Mouse (Mus musculus) liver (tissue): ENCODE measurements around the gene Gm36864.

ENCODE experiments used
- DNase-seq: peaks from one replicate; pipeline ENCODE4 v3.0.0-alpha.2; 2020; ENCODE audit warnings: mixed read lengths

Gm36864 gene

DNA sequence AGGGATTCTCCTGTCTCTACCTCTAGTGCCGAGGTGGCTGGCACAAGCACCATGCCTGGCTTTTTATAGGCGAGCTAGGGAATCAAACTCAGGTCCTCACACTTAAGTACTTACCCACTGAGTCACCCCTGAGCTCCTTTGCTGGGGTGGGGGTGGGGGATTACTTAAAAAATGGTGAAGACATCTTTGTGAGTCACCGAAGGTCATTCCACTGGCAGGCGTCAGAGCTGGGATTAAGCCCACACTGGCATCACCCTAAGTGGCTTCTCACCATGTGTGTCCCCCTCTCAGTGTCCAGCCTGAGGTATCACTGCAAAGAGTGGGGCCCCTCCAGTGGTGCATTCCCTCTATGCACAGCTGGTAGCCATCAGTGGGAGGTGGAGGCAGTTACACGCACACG lies 24.4 kb downstream of the Gm36864 start:
- no peak for DNase-seq

DNA sequence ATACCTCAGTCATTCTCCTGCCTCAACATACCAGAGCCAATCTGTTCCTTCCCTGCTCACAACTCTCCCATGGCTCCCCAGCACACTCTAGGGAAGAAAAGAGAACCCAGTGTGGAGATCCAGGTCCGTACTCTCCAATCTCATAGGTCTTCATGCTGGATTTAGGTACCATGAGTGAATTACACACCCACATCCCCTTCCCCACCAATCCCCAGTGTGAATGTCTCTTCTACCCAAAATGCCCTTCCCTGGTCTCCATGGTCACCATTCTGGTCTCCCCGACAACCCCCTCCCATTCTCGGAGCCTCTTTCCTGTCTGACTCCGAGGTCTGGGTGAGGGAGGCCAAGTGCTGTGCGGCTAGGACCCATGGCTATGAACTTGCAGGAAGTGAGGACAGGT lies 25.2 kb downstream of the Gm36864 start, which contains the start of gene Gm15517:
Gene Gm15517 (plus strand): TSS at position 301 of the 400 bp plus-strand sequence.
- DNase-seq = no peak

DNA sequence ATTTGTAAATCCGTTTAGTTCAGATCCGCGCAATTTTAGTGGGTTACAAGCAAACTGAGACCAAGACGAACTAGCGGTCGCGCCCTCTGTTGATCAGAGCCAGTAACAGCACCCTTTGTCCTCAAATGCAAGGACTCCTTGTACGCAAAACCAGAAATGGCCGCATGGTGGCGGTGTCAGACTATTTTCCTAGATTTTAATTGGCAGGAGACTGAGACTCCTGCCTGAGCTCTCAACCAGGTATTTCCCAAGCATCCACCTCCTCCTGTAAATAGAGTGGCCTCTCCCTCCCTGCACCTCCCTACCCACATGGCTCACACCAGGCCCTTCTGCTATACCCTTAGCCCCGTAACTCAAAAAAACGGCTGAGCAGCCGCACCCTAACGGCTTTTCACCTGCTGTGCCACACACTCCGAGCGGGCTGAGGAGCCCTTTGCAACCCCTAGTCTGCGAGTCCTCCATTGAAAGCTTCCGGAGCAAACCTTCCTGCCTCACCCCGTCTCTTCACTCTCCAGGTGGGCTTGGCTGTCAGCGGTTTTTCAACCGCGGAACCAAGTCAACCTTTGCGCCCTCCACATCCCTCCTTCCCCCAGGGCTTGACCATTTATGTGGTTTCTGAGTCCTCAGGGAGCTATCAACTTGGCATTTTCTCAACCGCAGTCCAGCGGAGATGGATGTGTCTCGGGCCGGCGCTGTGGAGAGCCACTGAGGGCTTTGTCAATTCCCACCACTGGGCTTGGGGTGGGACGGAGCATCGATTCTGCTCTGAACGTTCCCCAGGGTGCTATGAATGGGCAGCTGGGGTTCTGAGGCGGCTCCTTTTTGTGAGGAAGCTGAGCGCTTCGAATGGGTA lies 27.0 kb downstream of the Gm36864 start:
- DNase-seq = peak; percentile 92

DNA sequence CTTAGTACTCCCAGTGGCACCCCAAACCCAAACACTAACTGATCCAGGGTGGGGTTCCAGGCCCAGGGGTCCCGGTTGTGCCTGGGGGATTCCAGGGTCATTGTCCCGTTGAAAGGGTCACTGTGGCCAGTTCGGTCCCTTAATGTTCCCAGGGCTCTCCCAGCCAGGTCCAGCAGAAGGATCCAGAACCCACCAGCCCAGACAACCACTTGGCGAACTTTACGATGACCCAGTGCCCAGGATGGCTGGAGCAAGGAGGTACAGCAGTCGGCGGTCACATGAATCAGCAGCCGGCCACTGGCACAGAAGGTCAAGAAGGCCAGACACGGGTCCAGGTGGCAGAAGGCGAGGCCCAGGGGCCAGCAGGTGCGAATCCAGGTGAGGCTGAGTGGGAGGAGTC lies 32.1 kb downstream of the Gm36864 start:
- no peak for DNase-seq

DNA sequence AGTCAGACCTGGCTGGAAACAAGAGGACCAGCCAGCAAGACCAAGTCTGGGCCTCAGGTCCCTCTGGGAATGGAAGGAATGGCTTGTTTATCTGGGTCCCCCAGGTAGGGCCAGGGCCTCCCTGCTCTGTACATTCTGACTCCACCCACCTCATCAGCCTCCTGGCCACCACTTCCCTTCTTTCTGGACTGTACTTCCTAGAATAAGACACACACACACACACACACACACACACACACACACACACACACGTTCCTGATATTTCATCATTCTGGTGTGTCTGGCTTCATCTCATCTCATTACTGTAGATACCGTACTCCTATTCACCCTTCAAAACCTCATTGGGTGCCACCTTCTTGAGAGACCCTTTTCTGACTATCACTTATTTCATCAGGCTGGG lies 33.4 kb downstream of the Gm36864 start:
- no peak for DNase-seq

DNA sequence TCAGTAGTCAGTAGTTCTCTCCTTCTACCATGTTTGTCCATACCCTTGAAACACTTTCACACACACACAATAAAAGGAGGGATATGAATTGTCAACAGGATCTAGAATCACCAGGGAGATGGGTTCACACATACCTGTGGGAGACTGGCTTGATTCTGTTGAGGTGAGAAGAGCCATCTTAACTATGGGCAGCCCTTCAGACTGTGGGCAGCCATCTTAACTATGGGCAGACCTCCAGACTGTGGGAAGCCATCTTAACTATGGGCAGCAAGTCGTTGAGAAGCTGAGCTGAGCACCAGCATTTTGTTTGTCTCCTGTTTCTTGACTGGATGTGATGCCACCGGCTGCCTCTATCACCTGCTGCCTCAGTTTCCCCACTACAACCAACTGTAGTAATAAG lies 35.3 kb downstream of the Gm36864 start:
- DNase-seq = no peak

DNA sequence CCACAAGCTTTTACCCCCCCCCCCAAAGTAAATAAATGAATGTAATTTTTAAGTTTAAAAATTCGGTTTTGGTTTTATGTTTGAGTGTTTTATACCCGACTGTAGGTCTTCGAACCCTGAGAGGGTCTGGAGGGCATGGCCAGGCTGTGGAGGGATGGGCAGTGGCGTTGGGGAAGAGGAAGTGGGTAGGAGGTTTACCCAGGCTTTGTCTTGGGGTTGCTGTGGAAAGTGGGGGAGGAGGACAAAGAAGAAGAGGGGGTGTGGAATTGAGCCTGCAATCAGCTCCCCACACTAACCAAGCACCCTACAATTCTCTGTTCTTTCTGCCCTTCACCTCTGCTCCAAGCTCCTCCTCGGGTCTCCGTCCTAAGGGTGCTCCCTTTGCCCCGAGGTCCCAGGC lies 36.6 kb downstream of the Gm36864 start:
- no peak for DNase-seq

DNA sequence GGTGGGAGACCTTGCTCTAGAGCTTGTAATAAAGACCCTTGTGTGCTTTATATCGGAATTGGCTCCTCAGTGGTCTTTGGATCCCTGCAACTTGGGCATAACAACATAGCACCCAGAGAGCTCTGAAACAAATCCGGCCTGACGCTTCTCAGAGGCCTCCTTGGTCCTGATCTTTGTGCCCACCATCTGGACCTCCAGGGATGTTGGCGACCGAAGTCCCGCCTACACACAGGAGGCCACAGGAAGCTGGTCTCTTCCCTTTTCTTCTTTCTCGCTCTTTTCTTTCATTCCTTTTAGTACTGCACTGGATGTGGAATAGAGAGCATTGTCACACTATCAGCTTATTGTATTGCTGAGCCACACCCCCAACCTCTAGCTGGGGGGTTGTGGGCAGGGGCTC lies 37.5 kb downstream of the Gm36864 start:
- no peak for DNase-seq

DNA sequence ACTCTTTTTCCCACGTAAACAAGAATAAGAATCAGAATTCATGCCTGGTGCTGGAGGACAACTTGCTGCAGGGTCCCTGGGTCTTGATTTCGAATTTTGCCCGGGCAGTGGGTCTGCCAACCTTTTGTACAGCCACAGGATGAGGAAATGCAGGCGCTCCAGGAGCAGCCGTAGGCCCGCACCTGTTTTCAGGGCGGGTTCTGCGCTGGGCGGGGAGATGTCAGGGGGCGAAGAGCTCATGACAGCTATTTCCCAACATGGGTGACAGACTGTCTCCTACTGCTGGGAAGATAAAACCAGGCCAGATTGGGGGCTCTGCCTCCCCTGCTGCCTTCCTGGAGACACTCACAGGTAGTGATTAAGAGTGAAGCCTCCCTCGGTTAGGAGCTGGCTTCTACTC lies 38.1 kb downstream of the Gm36864 start:
- DNase-seq = no peak

DNA sequence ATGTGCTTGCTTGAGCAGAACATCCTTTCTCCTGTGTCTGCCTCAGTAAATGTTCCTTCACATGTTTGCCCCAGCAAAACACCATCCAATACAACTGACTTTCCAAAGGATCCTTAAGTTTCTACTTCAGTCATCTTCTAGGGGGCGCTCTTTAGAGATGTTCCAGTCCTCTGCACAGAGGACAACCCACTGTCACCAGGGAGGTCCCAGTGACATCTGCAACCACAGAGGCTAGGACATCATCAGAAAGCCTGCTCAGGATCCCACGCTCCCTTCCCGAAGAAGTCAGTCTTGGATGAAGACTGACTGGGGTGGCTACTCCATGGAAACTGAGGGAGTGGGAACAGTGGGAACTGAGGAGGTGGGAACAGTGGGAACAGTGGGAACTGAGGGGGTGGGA lies 39.6 kb downstream of the Gm36864 start:
- DNase-seq = no peak

DNA sequence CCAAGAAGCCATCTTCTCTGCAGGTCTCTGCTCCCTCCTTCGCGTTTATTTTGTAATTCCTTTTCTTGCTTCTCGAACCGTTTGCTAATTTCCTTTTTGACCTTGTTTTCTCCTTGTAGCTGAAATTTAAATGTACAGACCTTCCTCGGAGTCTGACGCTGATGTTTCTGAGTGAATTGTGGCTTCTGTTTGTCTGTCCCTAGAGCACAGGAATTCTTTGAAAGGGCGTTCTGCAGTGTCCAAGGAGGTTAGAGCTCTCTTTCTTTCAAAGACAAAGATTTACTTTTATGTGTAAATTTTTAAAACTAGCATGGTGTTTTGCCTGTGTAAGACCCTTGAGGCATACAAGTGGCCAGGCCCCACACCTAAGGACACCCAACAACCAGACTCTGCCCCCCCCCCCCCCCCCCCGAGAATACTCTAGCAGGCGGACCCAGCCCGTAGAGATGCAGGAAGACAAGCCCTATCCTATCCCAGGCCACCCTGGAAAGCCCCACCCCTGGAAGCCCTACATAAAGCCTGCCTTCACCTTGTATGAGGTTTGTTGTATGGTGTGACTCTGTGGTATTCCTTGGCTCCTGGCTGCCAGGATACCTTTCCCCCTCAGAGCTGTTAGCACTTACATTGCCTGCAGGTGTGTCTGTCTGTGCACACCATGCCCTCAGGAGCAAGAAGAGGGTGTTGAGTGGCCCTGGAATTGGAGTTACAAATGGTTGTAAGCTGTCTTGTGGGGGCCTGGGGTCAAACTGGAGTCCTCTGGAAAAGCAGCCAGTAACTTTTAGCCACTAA lies 40.7 kb downstream of the Gm36864 start:
- no peak for DNase-seq

DNA sequence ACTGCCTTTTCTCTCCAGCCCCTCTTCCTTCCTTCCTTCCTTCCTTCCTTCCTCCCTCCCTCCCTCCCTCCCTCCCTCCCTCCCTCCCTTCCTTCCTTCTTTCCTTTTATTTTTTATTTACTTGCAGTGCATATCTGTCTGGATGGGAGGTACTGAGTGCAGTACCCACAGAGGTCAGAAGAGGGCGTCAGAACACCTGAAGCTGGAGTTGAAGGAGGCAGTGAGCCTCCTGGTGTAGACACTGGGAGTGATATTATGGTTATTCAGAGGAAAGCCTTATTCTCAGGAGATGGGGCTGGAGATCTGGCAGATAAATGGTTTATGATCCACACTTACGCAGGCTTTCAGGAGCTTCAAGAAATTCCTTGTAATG lies 41.3 kb downstream of the Gm36864 start:
- DNase-seq = peak; percentile 32

DNA sequence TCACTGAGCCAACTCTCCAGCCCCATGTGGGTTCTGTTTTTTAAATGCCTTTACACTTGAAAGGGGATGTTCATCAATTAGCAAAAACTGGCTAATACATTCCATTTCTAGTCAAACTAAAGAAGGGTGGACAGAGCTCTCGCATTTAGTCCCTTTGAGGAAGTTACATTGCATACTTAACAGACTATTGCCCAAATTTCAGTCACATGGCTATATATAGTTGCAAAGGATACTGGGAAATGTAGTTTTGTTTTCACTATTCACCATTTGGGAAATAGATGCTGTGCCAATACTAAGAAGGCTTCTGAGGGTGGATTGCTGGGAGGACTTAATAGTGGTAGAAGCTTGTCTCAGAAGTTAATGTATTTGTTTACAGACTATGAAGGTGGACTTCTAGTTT lies 45.0 kb downstream of the Gm36864 start:
- no peak for DNase-seq

DNA sequence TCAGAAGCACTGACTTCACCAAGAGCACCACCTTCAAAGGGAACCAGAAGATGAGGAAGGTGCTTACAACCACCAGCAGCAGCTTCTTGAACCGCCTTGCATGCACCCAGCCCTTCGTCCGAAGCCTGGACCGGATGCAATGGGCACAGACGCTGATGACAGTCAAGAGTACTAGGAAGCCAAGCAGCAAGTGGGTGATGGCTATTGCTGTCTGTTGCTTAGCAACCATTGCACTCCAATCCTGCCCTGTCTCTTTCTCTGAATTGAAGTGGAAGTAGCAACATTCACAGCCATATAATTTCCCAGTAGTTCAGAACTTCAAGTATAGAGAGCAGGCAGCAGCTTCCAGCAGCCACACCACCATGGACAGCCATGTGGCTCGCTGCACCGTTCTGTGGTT lies 45.6 kb downstream of the Gm36864 start:
- DNase-seq = no peak

DNA sequence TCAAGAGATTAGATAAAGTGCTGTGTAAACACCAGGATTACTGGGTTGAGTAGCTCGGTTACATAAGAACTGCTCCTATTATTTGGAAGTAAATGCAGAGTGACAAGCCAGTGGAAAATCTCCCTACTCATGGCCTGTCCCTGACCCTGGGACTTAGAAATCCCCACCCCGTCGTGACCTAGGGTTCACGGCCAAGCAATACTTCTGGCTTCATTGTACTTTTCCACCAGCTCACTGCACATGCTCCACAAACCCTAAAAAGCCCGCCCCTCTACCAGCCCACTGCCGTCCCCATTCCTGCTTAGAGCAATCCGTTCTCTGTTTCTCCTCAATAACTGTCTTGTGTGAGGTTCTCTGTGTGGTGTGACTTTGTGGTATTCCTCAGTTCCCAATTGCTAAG lies 51.8 kb downstream of the Gm36864 start:
- DNase-seq = no peak

DNA sequence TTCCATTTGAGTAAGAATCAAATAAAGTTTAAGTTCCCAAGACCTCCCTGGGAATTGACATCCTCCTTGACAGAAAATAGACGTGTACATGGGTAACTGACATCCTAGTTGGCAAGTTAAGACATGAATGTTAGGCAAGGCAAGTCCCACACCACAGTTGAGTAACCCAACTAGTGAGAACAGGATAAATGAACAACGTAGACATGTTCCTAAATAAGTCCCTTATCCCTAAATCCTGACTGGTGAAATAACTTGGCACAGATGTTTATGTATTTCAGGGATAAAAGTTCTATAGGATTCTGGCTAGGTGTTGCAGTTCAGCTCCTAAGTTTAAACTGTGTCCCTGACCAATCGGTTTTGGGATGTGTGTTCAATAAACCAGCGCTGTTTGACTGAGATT lies 55.0 kb downstream of the Gm36864 start:
- no peak for DNase-seq

DNA sequence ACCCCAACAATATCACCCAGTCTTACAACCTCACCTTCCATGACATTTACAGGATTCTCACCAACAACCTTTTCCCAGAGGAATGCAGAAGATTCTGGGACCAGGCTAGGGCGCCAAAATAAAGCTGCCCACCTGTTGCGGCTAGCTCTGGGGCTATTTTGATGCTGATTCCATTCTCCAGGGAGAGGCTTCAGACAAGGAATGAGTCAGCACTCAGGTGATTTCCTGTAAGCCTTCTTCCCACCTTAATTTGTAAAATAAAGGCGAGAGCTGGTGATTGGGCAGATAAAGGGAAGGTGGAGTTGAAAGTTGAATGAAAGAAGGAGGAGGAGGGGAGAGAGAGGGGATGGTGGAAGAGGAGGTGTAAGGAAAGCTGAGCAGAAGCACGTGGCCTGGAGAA lies 55.4 kb downstream of the Gm36864 start:
- DNase-seq = no peak
